Mouse (Mus musculus) spleen, adult 2 months (tissue): ENCODE results near the gene Zcchc14.

Experiments used
- CTCF ChIP-seq: fragments of 200-500 bp; IDR thresholded peaks from 2 replicates; pipeline ENCODE4 v1.5.1; 2011; ENCODE audit warnings: mild to moderate bottlenecking, inconsistent platforms; ENCODE audit not compliant: insufficient read depth, insufficient read length, insufficient replicate concordance; ENCODE audit errors: extremely low read depth
- POLR2A ChIP-seq: fragments of 200-500 bp; IDR thresholded peaks from 2 replicates; pipeline ENCODE4 v1.6.1; 2011; ENCODE audit warnings: low read depth, low read length, inconsistent platforms

DNA sequence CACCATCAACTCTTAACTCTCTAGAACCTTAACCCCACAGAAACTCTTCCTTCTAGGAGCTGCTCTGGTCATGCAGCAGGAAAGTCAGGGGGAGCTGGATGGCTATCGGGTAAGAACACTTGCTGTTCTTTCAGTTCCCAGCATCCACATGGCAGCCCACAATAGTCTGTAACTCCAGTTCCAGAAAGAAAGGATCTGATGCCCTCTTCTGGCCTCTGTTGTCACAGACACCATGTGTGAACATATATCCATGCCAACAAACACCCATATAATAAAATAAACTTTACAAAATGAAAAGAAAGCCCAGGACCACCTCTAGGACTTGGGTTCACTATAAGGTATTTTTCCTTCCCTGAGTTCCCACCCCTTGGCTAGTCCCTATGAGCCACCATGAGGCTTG is 30.8 kb downstream of the Zcchc14 start:
- TF ChIP-seq CTCF (no peak), POLR2A (no peak)
